Mouse (Mus musculus) hindbrain, embryonic 13.5 days (tissue): ENCODE measurements at regions not wholly inside any gene's neighbourhood (a gene's known extent, or its start where the extent isn't known, plus 50 kb on each side); places are given as distances from the start of the nearest gene placed in this dataset.
A peak's percentile ranks its signal among the peaks of the same experiment; 100 is the strongest.

ENCODE experiments used
- ATAC-seq: fragments of 200-750 bp; cut with Nextera tagmentation; 2 replicates; pipeline ENCODE4 v1.8.0; 2017; ENCODE audit warnings: moderate TSS enrichment; ENCODE audit not compliant: low FRiP score
- H3K27ac ChIP-seq: fragments of 300-500 bp; sonication (generic); 2 replicates; pipeline ENCODE4 v1.5.1; 2015; ENCODE audit warnings: inconsistent platforms, mild to moderate bottlenecking, moderate library complexity
- H3K27me3 ChIP-seq: fragments of 300-500 bp; sonication (generic); 2 replicates; pipeline ENCODE4 v1.6.1; 2015; ENCODE audit warnings: mild to moderate bottlenecking, inconsistent platforms
- H3K36me3 ChIP-seq: fragments of 300-500 bp; sonication (generic); 2 replicates; pipeline ENCODE4 v1.6.1; 2015; ENCODE audit warnings: mild to moderate bottlenecking, inconsistent platforms
- H3K4me1 ChIP-seq: fragments of 300-500 bp; sonication (generic); replicated peaks from 2 replicates; pipeline ENCODE4 v1.6.1; 2015; ENCODE audit warnings: inconsistent platforms
- H3K4me2 ChIP-seq: fragments of 300-500 bp; sonication (generic); 2 replicates; pipeline ENCODE4 v1.6.1; 2015; ENCODE audit warnings: inconsistent platforms, mild to moderate bottlenecking, moderate library complexity
- H3K4me3 ChIP-seq: fragments of 300-500 bp; sonication (generic); 2 replicates; pipeline ENCODE4 v1.5.1; 2015; ENCODE audit warnings: mild to moderate bottlenecking, inconsistent platforms
- H3K9ac ChIP-seq: fragments of 300-500 bp; sonication (generic); 2 replicates; pipeline ENCODE4 v1.6.1; 2015; ENCODE audit warnings: mild to moderate bottlenecking, inconsistent platforms
- H3K9me3 ChIP-seq: fragments of 300-500 bp; sonication (generic); 2 replicates; pipeline ENCODE4 v1.6.1; 2016; ENCODE audit warnings: inconsistent platforms
- WGBS: fragments of 180-500 bp; shearing (Covaris S2); methylation state at CpG from one replicate; pipeline ENCODE4 v1.1.7; 2015; 5-methylcytosine and 5-hydroxymethylcytosine counted together

- no peaks in the 10 kb centered on the region for H3K27me3 ChIP-seq
- WGBS, result 80% methylated on average over 2 of the region's 2 CpGs
- H3K9me3 ChIP-seq, result no peaks in the 10 kb centered on the region
- no peak overlapping the region for H3K4me3 ChIP-seq
- no peak overlapping the region for H3K27ac ChIP-seq
- no peak overlapping the region for H3K4me2 ChIP-seq
- ATAC-seq, result no peak
- no peak overlapping the region for H3K9ac ChIP-seq
- no peaks in the 10 kb centered on the region for H3K36me3 ChIP-seq
- no peaks in the 10 kb centered on the region for H3K4me1 ChIP-seq
Measured at GRCm38 (mm10) chr15:94032957-94033356, 432.3 kb downstream of the Adamts20 start.

- no peak for ATAC-seq
- Histone ChIP-seq H3K4me1 (no peaks in the 10 kb centered on the region), H3K36me3 (no peaks in the 10 kb centered on the region), H3K27ac (no peak overlapping the region), H3K27me3 (no peaks in the 10 kb centered on the region), H3K9ac (no peak overlapping the region), H3K4me3 (no peak overlapping the region), H3K9me3 (no peaks in the 10 kb centered on the region), H3K4me2 (no peak overlapping the region)
- 57% methylated on average over 16 of the region's 16 CpGs for WGBS
Measured at GRCm38 (mm10) chr15:94025996-94026696, 430.5 kb upstream of the Prickle1 start.

GRCm38 (mm10) chr15:94025239-94025971, 429.7 kb upstream of the Prickle1 start:
- Histone ChIP-seq H3K27me3 (no peaks in the 10 kb centered on the region), H3K4me2 (no peak overlapping the region), H3K27ac (no peak overlapping the region), H3K4me3 (no peak overlapping the region), H3K9ac (no peak overlapping the region), H3K4me1 (no peaks in the 10 kb centered on the region), H3K36me3 (no peaks in the 10 kb centered on the region), H3K9me3 (no peaks in the 10 kb centered on the region)
- WGBS, result 71% methylated on average over 20 of the region's 20 CpGs
- no peak for ATAC-seq

- 76% methylated on average over 3 of the region's 3 CpGs for WGBS
- Histone ChIP-seq H3K4me2 (no peak overlapping the region), H3K4me3 (no peak overlapping the region), H3K27me3 (no peaks in the 10 kb centered on the region), H3K9me3 (no peaks in the 10 kb centered on the region), H3K9ac (no peak overlapping the region), H3K4me1 (no peaks in the 10 kb centered on the region), H3K27ac (no peak overlapping the region), H3K36me3 (no peaks in the 10 kb centered on the region)
- no peak for ATAC-seq
Measured at GRCm38 (mm10) chr15:94024806-94025205, 429.1 kb upstream of the Prickle1 start.

GRCm38 (mm10) chr15:94024126-94024730, 428.5 kb upstream of the Prickle1 start:
- 60% methylated on average over 4 of the region's 4 CpGs for WGBS
- Histone ChIP-seq H3K4me2 (no peak overlapping the region), H3K4me1 (no peaks in the 10 kb centered on the region), H3K27ac (no peak overlapping the region), H3K27me3 (no peaks in the 10 kb centered on the region), H3K4me3 (no peak overlapping the region), H3K36me3 (no peaks in the 10 kb centered on the region), H3K9me3 (no peaks in the 10 kb centered on the region), H3K9ac (no peak overlapping the region)
- ATAC-seq, result peak; percentile 57; the same call in 1 of the 2 replicates

GRCm38 (mm10) chr15:94023501-94023900, 427.8 kb upstream of the Prickle1 start:
- ATAC-seq, result no peak
- Histone ChIP-seq H3K27ac (no peak overlapping the region), H3K36me3 (no peaks in the 10 kb centered on the region), H3K4me2 (no peak overlapping the region), H3K27me3 (no peaks in the 10 kb centered on the region), H3K4me1 (no peaks in the 10 kb centered on the region), H3K4me3 (no peak overlapping the region), H3K9me3 (no peaks in the 10 kb centered on the region), H3K9ac (no peak overlapping the region)
- 94% methylated on average over 4 of the region's 4 CpGs for WGBS

GRCm38 (mm10) chr15:94017814-94018213, 422.1 kb upstream of the Prickle1 start:
- H3K4me1 ChIP-seq, result no peaks in the 10 kb centered on the region
- no peak overlapping the region for H3K4me3 ChIP-seq
- no peaks in the 10 kb centered on the region for H3K36me3 ChIP-seq
- H3K9ac ChIP-seq, result no peak overlapping the region
- WGBS, result 74% methylated on average over 9 of the region's 9 CpGs
- H3K9me3 ChIP-seq, result no peaks in the 10 kb centered on the region
- H3K27me3 ChIP-seq, result no peaks in the 10 kb centered on the region
- no peak overlapping the region for H3K4me2 ChIP-seq
- no peak overlapping the region for H3K27ac ChIP-seq
- no peak for ATAC-seq

- no peak overlapping the region for H3K27ac ChIP-seq
- no peaks in the 10 kb centered on the region for H3K9me3 ChIP-seq
- 72% methylated on average over 4 of the region's 4 CpGs for WGBS
- H3K4me2 ChIP-seq, result no peak overlapping the region
- no peak overlapping the region for H3K4me3 ChIP-seq
- peaks cover 3% of the 10 kb centered on the region; the same call in 1 of the 2 replicates for H3K4me1 ChIP-seq
- H3K27me3 ChIP-seq, result no peaks in the 10 kb centered on the region
- ATAC-seq, result no peak
- H3K36me3 ChIP-seq, result no peaks in the 10 kb centered on the region
- no peak overlapping the region for H3K9ac ChIP-seq
Measured at GRCm38 (mm10) chr15:94011499-94011898, 415.8 kb upstream of the Prickle1 start.

- no peak for ATAC-seq
- WGBS, result 69% methylated on average over 5 of the region's 5 CpGs
Measured at GRCm38 (mm10) chr15:94006082-94006481, 410.4 kb upstream of the Prickle1 start.

GRCm38 (mm10) chr15:94004911-94005310, 409.2 kb upstream of the Prickle1 start:
- H3K4me2 ChIP-seq, result no peak overlapping the region
- H3K36me3 ChIP-seq, result no peaks in the 10 kb centered on the region
- H3K4me3 ChIP-seq, result no peak overlapping the region
- H3K27me3 ChIP-seq, result no peaks in the 10 kb centered on the region
- H3K4me1 ChIP-seq, result peaks cover 18% of the 10 kb centered on the region; the same call in 1 of the 2 replicates
- H3K9me3 ChIP-seq, result no peaks in the 10 kb centered on the region
- 30% methylated on average over 4 of the region's 4 CpGs for WGBS
- H3K9ac ChIP-seq, result no peak overlapping the region
- ATAC-seq, result no peak
- H3K27ac ChIP-seq, result no peak overlapping the region

More at GRCm38 (mm10) chr15:94006082-94006481, 410.4 kb upstream of the Prickle1 start:
- Histone ChIP-seq H3K4me3 (no peak overlapping the region), H3K4me1 (peaks cover 18% of the 10 kb centered on the region; the same call in 1 of the 2 replicates), H3K27ac (no peak overlapping the region), H3K27me3 (no peaks in the 10 kb centered on the region), H3K36me3 (no peaks in the 10 kb centered on the region), H3K9ac (no peak overlapping the region), H3K9me3 (no peaks in the 10 kb centered on the region), H3K4me2 (no peak overlapping the region)

- H3K4me3 ChIP-seq, result no peak overlapping the region
- no peak overlapping the region for H3K4me2 ChIP-seq
- H3K9me3 ChIP-seq, result no peaks in the 10 kb centered on the region
- no peak overlapping the region for H3K27ac ChIP-seq
- H3K4me1 ChIP-seq, result peaks cover 18% of the 10 kb centered on the region; the same call in 1 of the 2 replicates
- H3K36me3 ChIP-seq, result no peaks in the 10 kb centered on the region
- no peaks in the 10 kb centered on the region for H3K27me3 ChIP-seq
- 79% methylated on average over 7 of the region's 7 CpGs for WGBS
- no peak for ATAC-seq
- H3K9ac ChIP-seq, result no peak overlapping the region
Measured at GRCm38 (mm10) chr15:94003145-94003544, 407.5 kb upstream of the Prickle1 start.

- 30% methylated on average over 4 of the region's 4 CpGs for WGBS
- Histone ChIP-seq H3K4me1 (peaks cover 7% of the 10 kb centered on the region), H3K9ac (no peak overlapping the region), H3K36me3 (no peaks in the 10 kb centered on the region), H3K4me2 (no peak overlapping the region), H3K9me3 (no peaks in the 10 kb centered on the region), H3K27ac (no peak overlapping the region), H3K4me3 (no peak overlapping the region), H3K27me3 (no peaks in the 10 kb centered on the region)
- no peak for ATAC-seq
Measured at GRCm38 (mm10) chr15:93994542-93994941, 398.9 kb upstream of the Prickle1 start.
